9 mouse cellular contexts compared by ENCODE assay signal in genomic region chr6:117687045-117687444, GRCm38 (mm10).
DNase-seq lines count a peak whose midpoint lies in the region; ATAC-seq and TF ChIP-seq lines count a peak whose summit lies in the region.
"Had no signal": no experiment of that assay in that cellular context is flagged by ENCODE, and none has a peak within 500 bp of the region (broad histone marks: within the 10 kb centered on the region; RNA-seq: fewer than 3 reads in every experiment).

No protein-coding gene starts in this region.

- no peak for TF ChIP-seq EP300 in MEL (IDR thresholded peaks at IDR 0.05; ENCODE audit: low read depth in 1 of 2, low read length in 2 of 2)

- ATAC-seq in kidney, embryonic 16.5 days (ENCODE audit: low FRiP score, low TSS enrichment) = 0 out of 2 replicates have a peak, but pooled peaks have one; percentile 35

- TF ChIP-seq CTCF in MEL (IDR thresholded peaks at IDR 0.05 in 2 of 3, conservative IDR thresholded peaks at IDR 0.05 in 1 of 3; ENCODE audit: control insufficient read depth in 1 of 3, insufficient read depth in 1 of 3, low read depth in 2 of 3, low read length in 3 of 3, poor library complexity in 1 of 3, severe bottlenecking in 1 of 3) = peak in 2 of 3 experiments; percentile 34 to 45; a peak in 5 of 6 replicates

- H3K9me3 ChIP-seq in kidney, embryonic 16.5 days (ENCODE audit: low read length) = no peaks in the 10 kb centered on the region
- H3K9me3 ChIP-seq in MEL (replicated peaks; ENCODE audit: insufficient read depth, low read length) = no peaks in the 10 kb centered on the region
- H3K9me3 ChIP-seq: neural tube, embryonic 13.5 days had no signal

- no peak for TF ChIP-seq RAD21 in MEL (IDR thresholded peaks at IDR 0.05; ENCODE audit: low read depth, low read length)

- 79% methylated on average over 2 of the region's 2 CpGs for WGBS in kidney, embryonic 16.5 days

- H3K27ac ChIP-seq in kidney, embryonic 16.5 days (ENCODE audit: low read length) = no peak overlapping the region
- H3K27ac ChIP-seq in MEL (ENCODE audit: control insufficient read depth, low read depth, low read length) = no peak overlapping the region
- H3K27ac ChIP-seq: neural tube, embryonic 13.5 days had no signal

- no peak for DNase-seq in kidney, adult 11 months
- DNase-seq in MEL (ENCODE audit: low read depth, low spot score) = no peak
- peak; percentile 43 for DNase-seq in gastrocnemius, postnatal 10 days
- DNase-seq in lung, postnatal 4 days = peak; percentile 37 to 46
- DNase-seq in Muller cell, postnatal 12 days (ENCODE audit: inconsistent ontology term) = no peak
- DNase-seq in cerebellum, adult 11 months = no peak
- DNase-seq in frontal cortex, postnatal 25 days (ENCODE audit: low spot score in 2 of 2) = no peak

- no peaks in the 10 kb centered on the region for H3K36me3 ChIP-seq in kidney, embryonic 16.5 days (ENCODE audit: insufficient read depth, low read length)
- H3K36me3 ChIP-seq in MEL (ENCODE audit: control insufficient read depth in 1 of 2, insufficient read depth in 2 of 2, low read length in 2 of 2) = no peaks in the 10 kb centered on the region
- H3K36me3 ChIP-seq: neural tube, embryonic 13.5 days had no signal

- H3K4me2 ChIP-seq in kidney, embryonic 16.5 days (replicated peaks; ENCODE audit: low read depth, low read length) = no peak overlapping the region
- H3K4me2 ChIP-seq: neural tube, embryonic 13.5 days had no signal

- no peak overlapping the region for H3K4me3 ChIP-seq in kidney, embryonic 16.5 days (ENCODE audit: low read length)
- H3K4me3 ChIP-seq in MEL (ENCODE audit: control insufficient read depth in 1 of 2, insufficient read depth in 1 of 2, low read depth in 2 of 2, low read length in 2 of 2) = no peak overlapping the region
- H3K4me3 ChIP-seq: neural tube, embryonic 13.5 days had no signal

- H3K4me1 ChIP-seq in kidney, embryonic 16.5 days (ENCODE audit: insufficient read depth, low read length) = peaks cover 9% of the 10 kb centered on the region
- no peaks in the 10 kb centered on the region for H3K4me1 ChIP-seq in MEL (ENCODE audit: control insufficient read depth in 1 of 2, insufficient read depth in 2 of 2, low read length in 2 of 2)
- H3K4me1 ChIP-seq: neural tube, embryonic 13.5 days had no signal

- TF ChIP-seq POLR2A in MEL (IDR thresholded peaks at IDR 0.05; ENCODE audit: control insufficient read depth in 1 of 2, insufficient read depth in 1 of 2, low read depth in 1 of 2, low read length in 2 of 2, poor library complexity in 1 of 2) = no peak

- no peaks in the 10 kb centered on the region for H3K27me3 ChIP-seq in kidney, embryonic 16.5 days (ENCODE audit: insufficient read depth, low read length)
- H3K27me3 ChIP-seq in MEL (ENCODE audit: control insufficient read depth in 1 of 2, insufficient read depth in 2 of 2, low read length in 2 of 2) = no peaks in the 10 kb centered on the region
- H3K27me3 ChIP-seq: neural tube, embryonic 13.5 days had no signal

- H3K79me2 ChIP-seq in MEL (ENCODE audit: control insufficient read depth, insufficient read depth, low read length, poor library complexity) = no peaks in the 10 kb centered on the region

- H3K9ac ChIP-seq in kidney, embryonic 16.5 days (replicated peaks; ENCODE audit: low read length) = no peak overlapping the region
- no peak overlapping the region for H3K9ac ChIP-seq in MEL (ENCODE audit: control insufficient read depth, low read depth, low read length, poor library complexity, severe bottlenecking)
- H3K9ac ChIP-seq: neural tube, embryonic 13.5 days had no signal

TF ChIP-seq in MEL, 35 proteins besides CTCF, POLR2A, EP300 and RAD21:
- TF ChIP-seq MEF2A (IDR thresholded peaks at IDR 0.05; ENCODE audit: extremely low read depth, insufficient replicate concordance, low read depth, low read length, poor library complexity, severe bottlenecking) = no peak
- TF ChIP-seq GABPA (IDR thresholded peaks at IDR 0.05; ENCODE audit: low read depth, low read length) = no peak
- no peak for TF ChIP-seq NRF1 (IDR thresholded peaks at IDR 0.05; ENCODE audit: insufficient read depth, low read depth, low read length, poor library complexity, severe bottlenecking)
- no peak for TF ChIP-seq CHD2 (IDR thresholded peaks at IDR 0.05; ENCODE audit: low read length)
- no peak for TF ChIP-seq KAT2A (conservative IDR thresholded peaks at IDR 0.05; ENCODE audit: low read depth, low read length)
- TF ChIP-seq MYB (IDR thresholded peaks at IDR 0.05; ENCODE audit: low read depth, low read length) = no peak
- no peak for TF ChIP-seq MXI1 (IDR thresholded peaks at IDR 0.05; ENCODE audit: low read depth, low read length)
- TF ChIP-seq E2F4 (IDR thresholded peaks at IDR 0.05; ENCODE audit: borderline replicate concordance, low read depth, low read length) = no peak
- no peak for TF ChIP-seq NELFE (IDR thresholded peaks at IDR 0.05; ENCODE audit: low read depth, low read length)
- no peak for TF ChIP-seq ELF1 (IDR thresholded peaks at IDR 0.05; ENCODE audit: low read depth, low read length)
- no peak for TF ChIP-seq POLR2AphosphoS2 (IDR thresholded peaks at IDR 0.05; ENCODE audit: low read length)
- no peak for TF ChIP-seq ETS1 (IDR thresholded peaks at IDR 0.05; ENCODE audit: low read depth, low read length)
- TF ChIP-seq MAZ (IDR thresholded peaks at IDR 0.05; ENCODE audit: low read depth, low read length) = no peak

Comparison
In these comparisons a context has a peak if more than half of its experiments do, and no peak if none do; other contexts are left out.
1. DNase-seq: peak in gastrocnemius, postnatal 10 days (single experiment) and lung, postnatal 4 days (2 of 2); none in kidney, adult 11 months (single experiment), MEL (single experiment), Muller cell, postnatal 12 days (single experiment), cerebellum, adult 11 months (single experiment) and frontal cortex, postnatal 25 days (0 of 2).